Mouse (Mus musculus): ENCODE results near the gene Desi2. TPM values are rescaled to one million over a fixed set of nuclear protein-coding genes. Genes with fewer than 3 reads are reported as not detected.
"Not testable (repeated sequence)": the region's sequence is repeated elsewhere in the genome, so short reads cannot be mapped to it uniquely, and the experiment has no call there.

The Desi2 gene
- polyA plus RNA-seq, 1 experiment from 2014 or later: 14.7 TPM

GRCm38 (mm10) chr1:178238676-178239075, 51.5 kb downstream of the Desi2 start:
- Histone ChIP-seq H3K36me3 (ENCODE audit: control insufficient read depth, insufficient read depth, low read length) (no peaks in the 10 kb centered on the region), H3K4me3 (ENCODE audit: low read depth, low read length) (no peak overlapping the region), H3K27ac (replicated peaks; ENCODE audit: low read depth, low read length) (no peak overlapping the region), H3K9ac (ENCODE audit: low read length) (no peak overlapping the region), H3K9me3 (ENCODE audit: control insufficient read depth, low read length) (no peaks in the 10 kb centered on the region), H3K27me3 (ENCODE audit: control insufficient read depth, insufficient read depth, low read length) (no peaks in the 10 kb centered on the region), H3K4me2 (ENCODE audit: low read depth, severe bottlenecking) (no peak overlapping the region), H3K4me1 (ENCODE audit: control insufficient read depth, insufficient read depth, low read length) (no peaks in the 10 kb centered on the region)
- DNase-seq (ENCODE audit: low spot score) (no peak), ATAC-seq (ENCODE audit: insufficient number of reproducible peaks, low FRiP score, low TSS enrichment, low read depth) (no peak)
- WGBS: 90% methylated on average over 1 of the region's 1 CpGs

- DNase-seq (ENCODE audit: low spot score): no peak
- Histone ChIP-seq H3K36me3 (ENCODE audit: control insufficient read depth, insufficient read depth, low read length) (no peaks in the 10 kb centered on the region), H3K27me3 (ENCODE audit: control insufficient read depth, insufficient read depth, low read length) (no peaks in the 10 kb centered on the region), H3K4me3 (ENCODE audit: low read depth, low read length) (no peak overlapping the region), H3K9ac (ENCODE audit: low read length) (no peak overlapping the region), H3K27ac (replicated peaks; ENCODE audit: low read depth, low read length) (no peak overlapping the region), H3K4me2 (ENCODE audit: low read depth, severe bottlenecking) (no peak overlapping the region), H3K4me1 (ENCODE audit: control insufficient read depth, insufficient read depth, low read length) (no peaks in the 10 kb centered on the region), H3K9me3 (ENCODE audit: control insufficient read depth, low read length) (no peaks in the 10 kb centered on the region)
- ATAC-seq (ENCODE audit: insufficient number of reproducible peaks, low FRiP score, low TSS enrichment, low read depth): no peak
- WGBS: 96% methylated on average over 1 of the region's 1 CpGs
Measured at GRCm38 (mm10) chr1:178241884-178242508, 54.8 kb downstream of the Desi2 start.

GRCm38 (mm10) chr1:178248107-178248820, 61.0 kb downstream of the Desi2 start:
- Histone ChIP-seq H3K9me3 (ENCODE audit: control insufficient read depth, low read length) (no peaks in the 10 kb centered on the region), H3K9ac (ENCODE audit: low read length) (no peak overlapping the region), H3K27me3 (ENCODE audit: control insufficient read depth, insufficient read depth, low read length) (no peaks in the 10 kb centered on the region), H3K36me3 (ENCODE audit: control insufficient read depth, insufficient read depth, low read length) (no peaks in the 10 kb centered on the region), H3K27ac (replicated peaks; ENCODE audit: low read depth, low read length) (no peak overlapping the region), H3K4me1 (ENCODE audit: control insufficient read depth, insufficient read depth, low read length) (no peaks in the 10 kb centered on the region), H3K4me3 (ENCODE audit: low read depth, low read length) (no peak overlapping the region), H3K4me2 (ENCODE audit: low read depth, severe bottlenecking) (no peak overlapping the region)
- 96% methylated on average over 1 of the region's 1 CpGs for WGBS
- no peak for ATAC-seq (ENCODE audit: insufficient number of reproducible peaks, low FRiP score, low TSS enrichment, low read depth)
- DNase-seq (ENCODE audit: low spot score): no peak

- WGBS: 88% methylated on average over 4 of the region's 4 CpGs
- H3K4me3 ChIP-seq (ENCODE audit: low read depth, low read length): no peak overlapping the region
- no peak overlapping the region for H3K4me2 ChIP-seq (ENCODE audit: low read depth, severe bottlenecking)
- DNase-seq (ENCODE audit: low spot score): no peak
- no peaks in the 10 kb centered on the region for H3K9me3 ChIP-seq (ENCODE audit: control insufficient read depth, low read length)
- H3K4me1 ChIP-seq (ENCODE audit: control insufficient read depth, insufficient read depth, low read length): no peaks in the 10 kb centered on the region
- no peak for ATAC-seq (ENCODE audit: insufficient number of reproducible peaks, low FRiP score, low TSS enrichment, low read depth)
- H3K36me3 ChIP-seq (ENCODE audit: control insufficient read depth, insufficient read depth, low read length): no peaks in the 10 kb centered on the region
- H3K27ac ChIP-seq (replicated peaks; ENCODE audit: low read depth, low read length): no peak overlapping the region
- no peak overlapping the region for H3K9ac ChIP-seq (ENCODE audit: low read length)
- no peaks in the 10 kb centered on the region for H3K27me3 ChIP-seq (ENCODE audit: control insufficient read depth, insufficient read depth, low read length)
Measured at GRCm38 (mm10) chr1:178254598-178254997, 67.4 kb downstream of the Desi2 start.

- no peak for DNase-seq (ENCODE audit: low spot score)
- no peaks in the 10 kb centered on the region for H3K27me3 ChIP-seq (ENCODE audit: control insufficient read depth, insufficient read depth, low read length)
- H3K4me1 ChIP-seq (ENCODE audit: control insufficient read depth, insufficient read depth, low read length): no peaks in the 10 kb centered on the region
- no peak overlapping the region for H3K27ac ChIP-seq (replicated peaks; ENCODE audit: low read depth, low read length)
- no peak overlapping the region for H3K4me3 ChIP-seq (ENCODE audit: low read depth, low read length)
- H3K36me3 ChIP-seq (ENCODE audit: control insufficient read depth, insufficient read depth, low read length): no peaks in the 10 kb centered on the region
- H3K9me3 ChIP-seq (ENCODE audit: control insufficient read depth, low read length): no peaks in the 10 kb centered on the region
- ATAC-seq (ENCODE audit: insufficient number of reproducible peaks, low FRiP score, low TSS enrichment, low read depth): no peak
- H3K9ac ChIP-seq (ENCODE audit: low read length): no peak overlapping the region
- WGBS: 96% methylated on average over 4 of the region's 4 CpGs
- no peak overlapping the region for H3K4me2 ChIP-seq (ENCODE audit: low read depth, severe bottlenecking)
Measured at GRCm38 (mm10) chr1:178256351-178256750, 69.1 kb downstream of the Desi2 start.

GRCm38 (mm10) chr1:178258821-178259220, 71.6 kb downstream of the Desi2 start:
- no peaks in the 10 kb centered on the region for H3K4me1 ChIP-seq (ENCODE audit: control insufficient read depth, insufficient read depth, low read length)
- 90% methylated on average over 2 of the region's 2 CpGs for WGBS
- no peaks in the 10 kb centered on the region for H3K9me3 ChIP-seq (ENCODE audit: control insufficient read depth, low read length)
- DNase-seq (ENCODE audit: low spot score) (no peak), ATAC-seq (ENCODE audit: insufficient number of reproducible peaks, low FRiP score, low TSS enrichment, low read depth) (no peak)
- H3K4me3 ChIP-seq (ENCODE audit: low read depth, low read length): no peak overlapping the region
- no peak overlapping the region for H3K27ac ChIP-seq (replicated peaks; ENCODE audit: low read depth, low read length)
- no peak overlapping the region for H3K9ac ChIP-seq (ENCODE audit: low read length)
- no peak overlapping the region for H3K4me2 ChIP-seq (ENCODE audit: low read depth, severe bottlenecking)
- H3K36me3 ChIP-seq (ENCODE audit: control insufficient read depth, insufficient read depth, low read length): no peaks in the 10 kb centered on the region
- H3K27me3 ChIP-seq (ENCODE audit: control insufficient read depth, insufficient read depth, low read length): no peaks in the 10 kb centered on the region

GRCm38 (mm10) chr1:178265381-178265780, 78.2 kb downstream of the Desi2 start:
- not testable (repeated sequence) for H3K27ac ChIP-seq (replicated peaks; ENCODE audit: low read depth, low read length); H3K4me1 ChIP-seq (ENCODE audit: control insufficient read depth, insufficient read depth, low read length); H3K4me2 ChIP-seq (ENCODE audit: low read depth, severe bottlenecking); H3K27me3 ChIP-seq (ENCODE audit: control insufficient read depth, insufficient read depth, low read length); H3K36me3 ChIP-seq (ENCODE audit: control insufficient read depth, insufficient read depth, low read length); H3K9ac ChIP-seq (ENCODE audit: low read length); ATAC-seq (ENCODE audit: insufficient number of reproducible peaks, low FRiP score, low TSS enrichment, low read depth); DNase-seq (ENCODE audit: low spot score); H3K9me3 ChIP-seq (ENCODE audit: control insufficient read depth, low read length); H3K4me3 ChIP-seq (ENCODE audit: low read depth, low read length)
- WGBS: 96% methylated on average over 3 of the region's 3 CpGs

GRCm38 (mm10) chr1:178270635-178271034, 83.4 kb downstream of the Desi2 start:
- H3K27ac ChIP-seq (replicated peaks; ENCODE audit: low read depth, low read length): no peak overlapping the region
- H3K9me3 ChIP-seq (ENCODE audit: control insufficient read depth, low read length): no peaks in the 10 kb centered on the region
- ATAC-seq (ENCODE audit: insufficient number of reproducible peaks, low FRiP score, low TSS enrichment, low read depth) (no peak), DNase-seq (ENCODE audit: low spot score) (no peak)
- no peaks in the 10 kb centered on the region for H3K36me3 ChIP-seq (ENCODE audit: control insufficient read depth, insufficient read depth, low read length)
- H3K9ac ChIP-seq (ENCODE audit: low read length): no peak overlapping the region
- H3K4me2 ChIP-seq (ENCODE audit: low read depth, severe bottlenecking): no peak overlapping the region
- H3K4me1 ChIP-seq (ENCODE audit: control insufficient read depth, insufficient read depth, low read length): no peaks in the 10 kb centered on the region
- 30% methylated on average over 6 of the region's 6 CpGs for WGBS
- no peaks in the 10 kb centered on the region for H3K27me3 ChIP-seq (ENCODE audit: control insufficient read depth, insufficient read depth, low read length)
- H3K4me3 ChIP-seq (ENCODE audit: low read depth, low read length): no peak overlapping the region

Data from limb, embryonic 11.5 days (tissue).